Mouse (Mus musculus): ENCODE data around the gene Hdac7. TPM values are rescaled to one million over a fixed set of nuclear protein-coding genes. Genes with fewer than 3 reads are reported as not detected.
A peak's percentile ranks its signal among the peaks of the same experiment; 100 is the strongest.

The Hdac7 gene
- polyA plus RNA-seq, 1 experiment from 2014 or later, result 5.3 TPM

DNA sequence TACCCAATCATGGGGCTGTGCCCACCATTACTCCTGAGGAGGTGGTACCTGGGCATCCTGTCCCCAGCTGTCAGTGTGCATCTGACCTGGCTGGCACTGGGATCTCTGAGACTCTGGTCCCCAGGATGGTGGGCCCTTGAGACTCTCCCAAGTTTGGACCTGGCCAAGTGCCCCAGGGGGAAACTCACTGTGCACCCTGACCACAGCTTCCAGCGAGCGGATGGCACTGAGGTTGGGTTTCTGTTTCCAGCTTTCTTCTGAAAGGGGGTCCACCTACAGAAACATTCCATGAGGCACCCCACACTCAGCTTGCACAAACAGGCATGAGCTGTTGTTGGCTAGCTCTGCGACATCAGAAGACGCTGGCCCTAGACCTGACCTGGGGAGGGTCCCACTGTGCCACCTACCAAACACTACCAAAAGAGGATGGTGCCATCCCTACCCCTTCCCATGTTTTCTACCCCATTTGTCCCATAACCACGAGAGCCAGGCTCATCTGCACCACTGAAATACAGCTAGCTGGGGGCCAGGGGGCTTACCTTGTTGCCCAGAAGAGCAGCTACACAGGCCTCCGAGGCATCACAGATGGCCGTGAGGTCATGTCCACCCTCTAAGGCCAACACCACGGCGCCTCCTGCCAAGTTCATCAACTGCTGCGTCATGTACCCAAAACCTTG, 48.6 kb downstream of the Hdac7 start:
- Histone ChIP-seq H3K9me3 (ENCODE audit: low read length) (no peaks in the 10 kb centered on the region), H3K4me2 (ENCODE audit: low read depth, low read length) (no peak overlapping the region), H3K4me1 (ENCODE audit: insufficient read depth) (no peaks in the 10 kb centered on the region), H3K36me3 (replicated peaks; ENCODE audit: insufficient read depth, low read length) (peaks cover 26% of the 10 kb centered on the region), H3K4me3 (ENCODE audit: low read depth, low read length) (no peak overlapping the region), H3K27me3 (ENCODE audit: insufficient read depth, low read length) (no peaks in the 10 kb centered on the region), H3K27ac (ENCODE audit: low read depth) (no peak overlapping the region), H3K9ac (replicated peaks) (no peak overlapping the region)
- no peak for ATAC-seq
- TF ChIP-seq CTCF (IDR thresholded peaks at IDR 0.05; ENCODE audit: low read depth) (no peak), EP300 (IDR thresholded peaks at IDR 0.05; ENCODE audit: low read depth) (no peak)
- WGBS (ENCODE audit: insufficient replicate concordance), result 90% methylated on average over 10 of the region's 10 CpGs
- no peak for DNase-seq

GRCm38 (mm10) chr15:97794268-97794667, 50.0 kb downstream of the Hdac7 start:
- Histone ChIP-seq H3K9me3 (ENCODE audit: low read length) (no peaks in the 10 kb centered on the region), H3K4me3 (ENCODE audit: low read depth, low read length) (no peak overlapping the region), H3K9ac (replicated peaks) (no peak overlapping the region), H3K4me1 (ENCODE audit: insufficient read depth) (no peaks in the 10 kb centered on the region), H3K27me3 (ENCODE audit: insufficient read depth, low read length) (no peaks in the 10 kb centered on the region), H3K4me2 (ENCODE audit: low read depth, low read length) (no peak overlapping the region), H3K27ac (ENCODE audit: low read depth) (no peak overlapping the region), H3K36me3 (replicated peaks; ENCODE audit: insufficient read depth, low read length) (peaks cover 28% of the 10 kb centered on the region)
- TF ChIP-seq EP300 (IDR thresholded peaks at IDR 0.05; ENCODE audit: low read depth), result no peak
- peak; percentile 73 for TF ChIP-seq CTCF (IDR thresholded peaks at IDR 0.05; ENCODE audit: low read depth)
- ATAC-seq (no peak), DNase-seq (no peak)
- 75% methylated on average over 5 of the region's 5 CpGs for WGBS (ENCODE audit: insufficient replicate concordance)

DNA sequence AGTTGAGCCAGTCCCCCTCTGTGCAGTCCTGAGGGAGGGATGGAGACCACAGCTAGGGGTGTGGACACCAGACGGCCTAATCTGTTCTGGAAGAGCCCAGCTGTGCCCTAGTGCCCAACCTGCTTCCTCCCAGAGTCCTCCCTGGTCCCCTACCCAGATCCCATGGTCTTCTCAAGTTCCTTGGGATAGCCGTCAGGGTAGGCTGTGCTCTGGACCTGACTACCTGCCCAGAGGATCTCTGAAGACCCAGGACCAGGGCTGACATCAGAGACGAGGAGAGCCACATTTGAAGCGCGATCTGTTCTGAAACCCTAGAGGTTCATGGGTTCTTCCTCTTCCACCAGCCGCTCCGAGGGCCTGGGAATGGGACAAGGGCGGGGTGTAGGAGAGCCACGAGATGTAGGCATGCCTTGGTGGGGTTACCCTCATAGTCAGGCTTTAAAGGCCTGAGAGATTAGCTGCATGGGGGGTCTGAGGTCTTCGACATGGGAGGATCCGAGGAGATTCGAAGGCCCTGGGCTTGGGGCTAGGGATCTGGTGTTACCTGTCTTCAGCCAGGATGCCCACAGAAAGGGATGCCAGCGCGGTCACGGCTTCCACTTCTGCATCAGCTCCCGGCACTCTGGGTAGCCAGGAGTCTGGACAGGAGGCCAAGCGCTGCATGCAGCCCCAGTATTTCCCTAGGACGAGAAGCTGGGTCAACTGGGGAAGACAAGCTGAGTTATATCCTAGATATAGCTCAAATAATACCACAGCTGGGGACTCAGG, 50.7 kb downstream of the Hdac7 start:
- H3K36me3 ChIP-seq (replicated peaks; ENCODE audit: insufficient read depth, low read length), result peaks cover 28% of the 10 kb centered on the region

GRCm38 (mm10) chr15:97791126-97791700, 53.1 kb downstream of the Hdac7 start:
- TF ChIP-seq CTCF (IDR thresholded peaks at IDR 0.05; ENCODE audit: low read depth) (no peak), EP300 (IDR thresholded peaks at IDR 0.05; ENCODE audit: low read depth) (no peak)
- ATAC-seq (no peak), DNase-seq (no peak)
- peaks cover 16% of the 10 kb centered on the region for H3K4me1 ChIP-seq (ENCODE audit: insufficient read depth)
- 87% methylated on average over 11 of the region's 11 CpGs for WGBS (ENCODE audit: insufficient replicate concordance)
- H3K4me2 ChIP-seq (ENCODE audit: low read depth, low read length), result no peak overlapping the region
- H3K27ac ChIP-seq (ENCODE audit: low read depth), result no peak overlapping the region
- H3K36me3 ChIP-seq (replicated peaks; ENCODE audit: insufficient read depth, low read length), result peaks cover 25% of the 10 kb centered on the region
- no peak overlapping the region for H3K9ac ChIP-seq (replicated peaks)
- H3K4me3 ChIP-seq (ENCODE audit: low read depth, low read length), result no peak overlapping the region
- no peaks in the 10 kb centered on the region for H3K27me3 ChIP-seq (ENCODE audit: insufficient read depth, low read length)
- H3K9me3 ChIP-seq (ENCODE audit: low read length), result no peaks in the 10 kb centered on the region

More for the DNA sequence above, 50.7 kb downstream of the Hdac7 start:
- Histone ChIP-seq H3K9ac (replicated peaks) (no peak overlapping the region), H3K27me3 (ENCODE audit: insufficient read depth, low read length) (no peaks in the 10 kb centered on the region), H3K4me3 (ENCODE audit: low read depth, low read length) (no peak overlapping the region), H3K9me3 (ENCODE audit: low read length) (no peaks in the 10 kb centered on the region), H3K27ac (ENCODE audit: low read depth) (no peak overlapping the region), H3K4me1 (ENCODE audit: insufficient read depth) (no peaks in the 10 kb centered on the region; the same call in 1 of the 2 replicates), H3K4me2 (ENCODE audit: low read depth, low read length) (no peak overlapping the region)
- ATAC-seq (no peak), DNase-seq (no peak)
- 89% methylated on average over 18 of the region's 18 CpGs for WGBS (ENCODE audit: insufficient replicate concordance)
- no peak for TF ChIP-seq EP300 (IDR thresholded peaks at IDR 0.05; ENCODE audit: low read depth)
- no peak for TF ChIP-seq CTCF (IDR thresholded peaks at IDR 0.05; ENCODE audit: low read depth)

- Histone ChIP-seq H3K4me3 (ENCODE audit: low read depth, low read length) (no peak overlapping the region), H3K4me2 (ENCODE audit: low read depth, low read length) (no peak overlapping the region), H3K36me3 (replicated peaks; ENCODE audit: insufficient read depth, low read length) (peaks cover 21% of the 10 kb centered on the region), H3K27ac (ENCODE audit: low read depth) (no peak overlapping the region), H3K4me1 (ENCODE audit: insufficient read depth) (peaks cover 28% of the 10 kb centered on the region), H3K9me3 (ENCODE audit: low read length) (no peaks in the 10 kb centered on the region), H3K27me3 (ENCODE audit: insufficient read depth, low read length) (no peaks in the 10 kb centered on the region), H3K9ac (replicated peaks) (no peak overlapping the region)
- no peak for ATAC-seq
- 51% methylated on average over 20 of the region's 20 CpGs for WGBS (ENCODE audit: insufficient replicate concordance)
- DNase-seq, result peak; percentile 76
- TF ChIP-seq CTCF (IDR thresholded peaks at IDR 0.05; ENCODE audit: low read depth) (peak; percentile 92), EP300 (IDR thresholded peaks at IDR 0.05; ENCODE audit: low read depth) (no peak)
These were observed 54.4 kb downstream of the Hdac7 start for GRCm38 (mm10) chr15:97789761-97790505.

Data from liver, postnatal 0 days (tissue).